Mouse (Mus musculus) neural tube, embryonic 12.5 days (tissue): Measurements from ENCODE around the gene Jak3. TPM values are rescaled to one million over a fixed set of nuclear protein-coding genes. Genes with fewer than 3 reads are reported as not detected.

Experiments
- ATAC-seq: fragments of 200-750 bp; cut with Nextera tagmentation; 2 replicates; pipeline ENCODE4 v1.8.0; 2017; ENCODE audit warnings: low read depth, mild to moderate bottlenecking, moderate TSS enrichment, moderate library complexity; ENCODE audit not compliant: low FRiP score
- H3K27ac ChIP-seq: fragments of 300-500 bp; sonication (generic); 2 replicates; pipeline ENCODE4 v1.5.1; 2016
- H3K27me3 ChIP-seq: fragments of 300-500 bp; sonication (generic); replicated peaks from 2 replicates; pipeline ENCODE4 v1.6.1; 2016; ENCODE audit warnings: mild to moderate bottlenecking
- H3K36me3 ChIP-seq: fragments of 300-500 bp; sonication (generic); 2 replicates; pipeline ENCODE4 v1.6.1; 2016; ENCODE audit warnings: mild to moderate bottlenecking
- H3K4me1 ChIP-seq: fragments of 300-500 bp; sonication (generic); 2 replicates; pipeline ENCODE4 v1.6.1; 2016
- H3K4me2 ChIP-seq: fragments of 300-500 bp; sonication (generic); replicated peaks from 2 replicates; pipeline ENCODE4 v1.6.1; 2016; ENCODE audit warnings: mild to moderate bottlenecking
- H3K4me3 ChIP-seq: fragments of 300-500 bp; sonication (generic); 2 replicates; pipeline ENCODE4 v1.5.1; 2016
- H3K9ac ChIP-seq: fragments of 300-500 bp; sonication (generic); 2 replicates; pipeline ENCODE4 v1.6.1; 2016; ENCODE audit warnings: mild to moderate bottlenecking
- H3K9me3 ChIP-seq: fragments of 300-500 bp; sonication (generic); 2 replicates; pipeline ENCODE4 v1.6.1; 2016; ENCODE audit warnings: mild to moderate bottlenecking
- WGBS: fragments of 180-500 bp; shearing (Covaris S2); methylation state at CpG from one replicate; pipeline ENCODE4 v1.1.7; 2016; 5-methylcytosine and 5-hydroxymethylcytosine counted together
- polyA plus RNA-seq: library from polyadenylated mRNA; unstranded; fragments of >200 nt; fragmentation: Nextera tagmentation; extraction: Ambion mirVana; gene quantifications from 2 replicates; pipeline ENCODE4 v1.2.1, GENCODE M21; 2016

Jak3 gene
- polyA plus RNA-seq: 3.8 and 4.2 TPM in 2 replicates

DNA sequence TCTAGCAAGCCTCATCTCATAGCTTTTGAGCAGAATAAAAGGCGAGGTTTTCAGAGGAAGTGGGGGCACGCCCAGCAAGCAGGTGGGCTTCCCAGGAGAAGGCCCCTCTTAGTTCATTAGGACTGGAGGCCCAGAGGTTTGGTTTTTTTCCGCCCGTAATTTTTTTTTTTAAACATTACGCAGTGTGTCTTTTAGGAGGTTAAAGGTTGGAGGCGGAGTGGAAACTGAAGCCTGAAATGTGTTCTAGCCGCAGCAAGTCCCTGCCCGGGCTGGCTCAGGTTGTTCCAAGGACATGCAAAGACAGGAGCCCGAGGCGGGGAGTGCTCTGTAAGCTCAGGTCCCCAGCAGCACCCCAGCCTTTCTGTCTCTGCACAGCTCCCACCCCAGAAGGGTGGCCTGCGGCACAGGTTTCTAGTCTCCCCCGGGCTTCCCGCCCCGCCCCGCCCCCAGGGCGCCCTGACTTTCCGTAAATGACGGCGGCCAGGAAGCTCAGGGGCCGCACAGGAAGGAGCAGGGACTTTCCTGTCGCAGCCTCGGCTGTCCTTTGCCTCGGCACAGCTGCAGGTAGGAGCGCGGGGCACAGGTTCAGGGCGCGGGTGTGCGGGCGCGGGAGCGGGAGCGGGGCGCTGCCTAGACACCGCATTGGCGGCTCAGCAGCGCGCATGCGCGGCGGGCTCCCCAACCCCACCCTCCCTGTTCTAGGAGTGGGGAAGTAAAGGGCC is at the start of gene Jak3:
Gene Jak3 (plus strand): TSS at position 277 of the 722 bp plus-strand sequence.
- Histone ChIP-seq H3K4me3 (peak within 1 kb of the TSS; percentile 61), H3K4me2 (peak within 1 kb of the TSS; percentile 93), H3K4me1 (peaks cover 13% of the 10 kb centered on the region), H3K9ac (peak within 1 kb of the TSS; percentile 68), H3K27me3 (peaks cover 75% of the 10 kb centered on the region), H3K27ac (no peak within 1 kb of the TSS), H3K9me3 (no peaks in the 10 kb centered on the region), H3K36me3 (no peaks in the 10 kb centered on the region)
- peak; percentile 17; the same call in 1 of the 2 replicates for ATAC-seq
- 2% methylated on average over 40 of the region's 40 CpGs for WGBS

DNA sequence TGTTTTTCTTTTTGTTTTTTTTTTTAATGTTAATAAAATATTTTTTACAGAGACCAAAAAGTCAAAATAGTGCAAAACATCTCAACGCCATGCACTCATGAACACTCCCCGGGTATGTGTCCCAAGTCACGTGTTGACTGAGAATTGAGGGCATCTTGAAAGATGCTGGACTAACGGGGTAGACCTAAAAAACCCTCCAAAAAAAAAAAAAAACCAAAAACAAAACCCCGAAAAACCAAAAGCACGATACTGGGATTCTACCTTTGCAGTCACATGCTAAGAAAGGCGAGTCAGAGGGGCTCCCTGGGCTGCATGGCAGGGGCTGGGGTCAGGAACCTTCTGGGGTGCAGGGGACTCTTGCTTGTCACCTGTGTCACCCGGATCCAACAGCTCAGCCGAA is 49.3 kb upstream of the Jak3 start:
- no peak overlapping the region for H3K27ac ChIP-seq
- H3K4me3 ChIP-seq: no peak overlapping the region
- H3K4me1 ChIP-seq: peaks cover 13% of the 10 kb centered on the region
- H3K36me3 ChIP-seq: peaks cover 30% of the 10 kb centered on the region
- H3K27me3 ChIP-seq: peaks cover 22% of the 10 kb centered on the region
- H3K9ac ChIP-seq: no peak overlapping the region
- no peak for ATAC-seq
- H3K4me2 ChIP-seq: no peak overlapping the region
- 85% methylated on average over 9 of the region's 9 CpGs for WGBS
- peaks cover 11% of the 10 kb centered on the region for H3K9me3 ChIP-seq

DNA sequence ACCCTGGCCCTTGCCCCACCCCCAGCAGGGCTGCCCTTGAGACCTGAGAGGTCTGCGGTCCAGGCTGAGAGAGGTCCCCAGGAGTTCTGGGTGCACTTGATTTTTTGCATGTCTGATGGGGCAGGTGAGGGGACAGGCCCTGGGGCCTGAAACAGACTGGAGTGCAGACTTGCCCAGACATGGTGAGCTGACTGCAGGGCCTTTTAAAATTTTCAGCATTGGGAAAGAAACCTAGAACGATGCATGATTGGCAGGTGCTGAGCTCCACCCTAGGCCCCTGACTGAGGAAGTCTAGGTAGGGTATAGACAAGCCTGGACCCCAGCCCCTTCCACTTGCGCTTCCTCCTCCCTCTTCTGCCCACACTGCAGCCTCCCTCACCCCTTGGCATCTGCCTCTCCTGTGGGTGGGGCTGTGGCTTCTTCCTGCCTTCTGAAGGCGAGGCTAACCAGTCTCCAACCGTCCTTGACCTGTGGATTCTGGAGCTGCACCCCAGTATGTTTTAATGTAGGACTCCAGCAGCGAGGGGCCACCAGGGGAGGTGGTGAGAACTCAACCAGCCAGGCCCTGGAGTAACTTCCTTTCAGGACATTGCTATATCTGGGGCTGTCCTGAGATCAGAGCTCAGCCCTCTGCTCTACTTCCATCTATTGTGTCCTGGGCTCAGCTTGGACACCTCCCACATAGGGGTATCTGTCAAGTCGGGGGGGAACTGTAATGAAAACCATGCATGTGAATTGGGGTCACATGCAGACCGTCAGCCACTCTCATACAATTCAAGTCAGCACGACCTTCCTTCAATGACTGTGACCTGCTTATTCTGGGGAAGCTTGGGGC is 48.6 kb upstream of the Jak3 start:
- H3K27ac ChIP-seq: no peak overlapping the region
- H3K4me2 ChIP-seq: 0 out of 2 replicates have a peak overlapping the region, but pooled peaks have one; percentile 5
- 54% methylated on average over 9 of the region's 9 CpGs for WGBS
- H3K9me3 ChIP-seq: peaks cover 6% of the 10 kb centered on the region
- peaks cover 13% of the 10 kb centered on the region for H3K4me1 ChIP-seq
- no peak overlapping the region for H3K4me3 ChIP-seq
- peaks cover 24% of the 10 kb centered on the region for H3K27me3 ChIP-seq
- no peak overlapping the region for H3K9ac ChIP-seq
- ATAC-seq: no peak
- peaks cover 23% of the 10 kb centered on the region for H3K36me3 ChIP-seq

DNA sequence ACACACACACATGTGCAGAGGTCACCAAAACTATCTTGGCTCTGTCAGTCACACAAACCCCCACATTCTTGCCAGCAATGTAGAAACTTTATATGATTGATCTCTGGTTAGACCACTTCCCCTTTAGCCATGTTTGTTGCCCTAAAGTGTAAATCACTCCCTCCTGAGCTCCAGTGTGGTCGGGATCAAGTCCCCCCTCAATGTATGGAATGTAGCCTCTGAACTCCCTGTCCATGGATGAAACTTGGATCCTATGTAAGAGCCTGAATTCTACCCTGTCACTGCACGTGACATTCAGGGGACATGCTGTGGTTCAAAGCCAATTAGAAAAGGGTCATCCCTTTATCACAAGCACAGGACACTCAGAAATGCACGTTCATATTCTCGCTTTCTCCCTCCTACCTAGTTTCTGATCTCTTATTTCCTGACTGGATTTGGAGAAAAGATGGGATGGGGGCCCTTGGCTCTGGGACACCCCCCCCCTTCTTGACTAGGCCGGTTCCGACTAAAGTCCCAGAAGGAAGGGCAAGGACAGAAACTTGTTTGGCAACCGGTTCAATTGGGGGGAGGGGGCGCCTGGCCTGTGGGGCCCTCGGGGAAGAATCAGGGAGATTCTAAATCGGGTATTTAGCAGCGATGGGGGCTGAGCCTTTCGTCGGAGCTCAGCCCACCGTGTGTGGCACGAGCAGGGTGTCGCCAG is 47.5 kb upstream of the Jak3 start:
- H3K9me3 ChIP-seq: peaks cover 10% of the 10 kb centered on the region
- peaks cover 12% of the 10 kb centered on the region for H3K36me3 ChIP-seq
- H3K9ac ChIP-seq: peak overlapping the region; percentile 56
- no peak overlapping the region for H3K27ac ChIP-seq
- peak overlapping the region; percentile 88 for H3K4me2 ChIP-seq
- H3K4me3 ChIP-seq: peak overlapping the region; percentile 49
- ATAC-seq: no peak
- peaks cover 29% of the 10 kb centered on the region for H3K27me3 ChIP-seq
- WGBS: 10% methylated on average over 16 of the region's 16 CpGs
- peaks cover 13% of the 10 kb centered on the region for H3K4me1 ChIP-seq

DNA sequence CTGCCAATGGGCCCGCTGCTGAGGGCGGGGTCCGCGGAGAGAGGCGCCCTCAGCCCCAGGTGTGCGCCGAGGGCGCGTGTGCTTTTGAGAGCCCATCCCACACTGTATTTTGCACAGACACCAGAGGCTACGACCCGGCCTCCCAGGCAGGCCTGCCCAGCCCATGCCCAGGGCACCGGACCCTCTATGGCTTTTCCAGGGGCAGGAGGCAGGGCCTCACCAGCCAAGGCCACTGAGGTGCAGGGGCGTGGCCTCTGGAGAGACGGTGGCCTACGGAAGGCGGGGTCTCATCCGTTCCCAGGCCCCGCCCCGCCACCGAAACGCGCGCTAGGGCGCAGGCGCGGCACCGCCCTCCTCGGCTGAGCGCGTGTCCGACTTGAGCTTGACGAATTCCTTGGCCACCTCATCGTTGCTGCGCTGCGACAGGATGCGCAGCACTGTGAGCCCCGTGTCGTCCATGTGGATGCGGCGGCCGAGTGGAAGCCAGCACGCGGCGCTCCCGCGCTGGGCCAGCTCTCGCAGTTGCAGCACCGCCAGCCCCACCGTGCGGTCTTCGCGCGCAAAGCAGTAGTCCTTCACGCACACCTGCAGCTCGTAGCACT is 46.9 kb upstream of the Jak3 start:
- peaks cover 13% of the 10 kb centered on the region for H3K4me1 ChIP-seq
- H3K4me3 ChIP-seq: peak overlapping the region; percentile 49
- H3K27ac ChIP-seq: no peak overlapping the region
- H3K27me3 ChIP-seq: peaks cover 36% of the 10 kb centered on the region
- peak; percentile 86 for ATAC-seq
- H3K9me3 ChIP-seq: peaks cover 10% of the 10 kb centered on the region
- peak overlapping the region; percentile 56 for H3K9ac ChIP-seq
- peaks cover 7% of the 10 kb centered on the region for H3K36me3 ChIP-seq
- under 1% methylated on average over 54 of the region's 55 CpGs for WGBS
- H3K4me2 ChIP-seq: peak overlapping the region; percentile 88

DNA sequence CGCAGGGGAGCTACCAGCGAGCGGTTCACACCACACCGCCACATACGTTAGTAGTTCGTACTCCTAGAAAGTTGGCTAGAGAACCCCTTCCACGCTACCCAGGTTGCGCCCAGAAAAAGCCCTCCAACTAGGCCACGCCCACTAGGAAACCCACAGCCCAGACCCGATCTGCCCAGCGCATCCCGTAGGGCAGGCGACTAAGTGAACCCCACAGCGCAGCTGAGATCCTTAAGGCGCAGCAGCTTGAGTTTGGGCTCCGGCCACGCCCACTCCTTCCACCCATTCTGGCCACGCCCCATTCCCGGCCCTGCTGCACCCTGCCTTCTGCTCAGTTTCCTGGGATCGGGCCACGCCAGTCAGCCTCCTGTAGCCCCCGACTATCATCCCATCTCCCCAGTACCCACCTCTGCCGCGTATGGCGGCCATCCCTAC is 46.3 kb upstream of the Jak3 start:
- WGBS: 2% methylated on average over 25 of the region's 25 CpGs
- H3K4me2 ChIP-seq: peak overlapping the region; percentile 88
- H3K4me3 ChIP-seq: peak overlapping the region; percentile 49
- peaks cover 41% of the 10 kb centered on the region for H3K27me3 ChIP-seq
- H3K9me3 ChIP-seq: peaks cover 10% of the 10 kb centered on the region
- H3K9ac ChIP-seq: peak overlapping the region; percentile 56; the same call in 1 of the 2 replicates
- H3K27ac ChIP-seq: no peak overlapping the region
- ATAC-seq: peak; percentile 27
- peaks cover 1% of the 10 kb centered on the region; the same call in 1 of the 2 replicates for H3K36me3 ChIP-seq
- peaks cover 17% of the 10 kb centered on the region for H3K4me1 ChIP-seq

DNA sequence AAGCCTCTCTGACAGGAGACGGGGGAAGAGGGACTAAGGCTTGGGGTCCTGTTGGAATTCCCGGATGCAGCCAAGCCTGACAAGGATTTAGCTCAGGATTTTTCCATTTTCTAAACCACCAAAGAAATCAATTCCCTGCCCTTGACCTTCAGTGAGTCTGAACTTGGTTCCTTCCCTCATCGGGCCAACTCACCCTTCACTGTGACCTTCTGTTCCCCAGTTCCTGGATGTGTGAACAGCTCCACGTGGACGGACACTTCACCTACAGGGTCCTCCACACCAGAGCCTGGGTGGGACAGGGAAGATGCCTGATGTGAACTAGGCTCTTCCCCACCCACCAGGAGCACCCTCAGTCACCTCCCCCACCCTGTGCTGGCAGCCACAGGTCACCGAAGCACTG is 45.3 kb upstream of the Jak3 start:
- 89% methylated on average over 6 of the region's 6 CpGs for WGBS
- ATAC-seq: no peak
- no peaks in the 10 kb centered on the region; the same call in 1 of the 2 replicates for H3K36me3 ChIP-seq
- H3K27ac ChIP-seq: no peak overlapping the region
- peaks cover 49% of the 10 kb centered on the region for H3K27me3 ChIP-seq
- peaks cover 17% of the 10 kb centered on the region for H3K4me1 ChIP-seq
- H3K4me3 ChIP-seq: no peak overlapping the region
- H3K4me2 ChIP-seq: no peak overlapping the region
- peaks cover 10% of the 10 kb centered on the region for H3K9me3 ChIP-seq
- no peak overlapping the region for H3K9ac ChIP-seq

DNA sequence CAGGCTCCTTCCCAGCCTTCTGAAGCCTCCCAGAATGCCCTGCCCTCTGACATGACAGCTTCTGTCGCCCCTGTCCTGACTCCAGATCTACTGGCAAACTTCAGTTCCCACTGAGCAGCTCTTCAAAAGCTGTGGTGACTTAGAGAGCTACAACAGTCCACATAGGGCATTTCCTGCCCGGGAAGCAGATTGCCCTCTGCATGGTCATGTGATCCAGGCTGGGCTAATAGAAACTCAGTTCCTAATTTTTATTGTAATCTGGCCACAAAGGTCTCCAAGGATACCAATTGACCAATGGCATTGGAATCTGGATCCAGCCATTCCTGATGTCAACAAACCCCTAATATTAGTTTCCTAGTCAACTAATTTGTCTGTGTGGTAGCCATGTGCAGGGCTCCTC is 44.2 kb upstream of the Jak3 start:
- WGBS: 44% methylated on average over 2 of the region's 2 CpGs
- H3K4me3 ChIP-seq: no peak overlapping the region

DNA sequence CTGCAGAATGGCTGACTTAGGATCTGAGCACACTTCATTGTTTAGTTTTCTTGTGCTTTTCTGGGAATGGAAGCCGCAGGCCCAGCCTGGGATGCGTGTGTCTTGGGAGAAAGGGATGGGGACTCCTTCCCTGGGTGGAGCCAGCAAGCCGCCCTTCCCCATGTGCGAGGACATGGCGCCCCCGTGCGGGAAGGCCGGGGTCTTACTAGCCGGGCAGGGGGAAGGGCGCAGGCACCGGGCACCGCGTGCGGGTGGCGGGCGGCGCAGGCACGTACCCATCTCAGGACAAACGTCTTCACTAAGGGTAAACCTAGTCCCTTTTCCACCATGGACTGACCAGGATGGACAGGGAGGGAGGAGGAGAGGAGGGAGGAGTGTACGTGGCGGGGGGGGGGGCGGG is 42.9 kb upstream of the Jak3 start:
- H3K4me1 ChIP-seq: peaks cover 17% of the 10 kb centered on the region
- H3K9me3 ChIP-seq: peaks cover 10% of the 10 kb centered on the region
- peaks cover 61% of the 10 kb centered on the region for H3K27me3 ChIP-seq
- no peaks in the 10 kb centered on the region; the same call in 1 of the 2 replicates for H3K36me3 ChIP-seq
- H3K9ac ChIP-seq: no peak overlapping the region
- WGBS: 12% methylated on average over 18 of the region's 22 CpGs
- no peak overlapping the region for H3K27ac ChIP-seq
- no peak overlapping the region for H3K4me3 ChIP-seq
- no peak for ATAC-seq
- H3K4me2 ChIP-seq: no peak overlapping the region

More for the DNA sequence above, 44.2 kb upstream of the Jak3 start:
- H3K27ac ChIP-seq: no peak overlapping the region
- ATAC-seq: no peak
- peaks cover 17% of the 10 kb centered on the region for H3K4me1 ChIP-seq
- H3K9ac ChIP-seq: no peak overlapping the region
- H3K9me3 ChIP-seq: peaks cover 10% of the 10 kb centered on the region
- no peak overlapping the region for H3K4me2 ChIP-seq
- H3K27me3 ChIP-seq: peaks cover 61% of the 10 kb centered on the region
- no peaks in the 10 kb centered on the region; the same call in 1 of the 2 replicates for H3K36me3 ChIP-seq

DNA sequence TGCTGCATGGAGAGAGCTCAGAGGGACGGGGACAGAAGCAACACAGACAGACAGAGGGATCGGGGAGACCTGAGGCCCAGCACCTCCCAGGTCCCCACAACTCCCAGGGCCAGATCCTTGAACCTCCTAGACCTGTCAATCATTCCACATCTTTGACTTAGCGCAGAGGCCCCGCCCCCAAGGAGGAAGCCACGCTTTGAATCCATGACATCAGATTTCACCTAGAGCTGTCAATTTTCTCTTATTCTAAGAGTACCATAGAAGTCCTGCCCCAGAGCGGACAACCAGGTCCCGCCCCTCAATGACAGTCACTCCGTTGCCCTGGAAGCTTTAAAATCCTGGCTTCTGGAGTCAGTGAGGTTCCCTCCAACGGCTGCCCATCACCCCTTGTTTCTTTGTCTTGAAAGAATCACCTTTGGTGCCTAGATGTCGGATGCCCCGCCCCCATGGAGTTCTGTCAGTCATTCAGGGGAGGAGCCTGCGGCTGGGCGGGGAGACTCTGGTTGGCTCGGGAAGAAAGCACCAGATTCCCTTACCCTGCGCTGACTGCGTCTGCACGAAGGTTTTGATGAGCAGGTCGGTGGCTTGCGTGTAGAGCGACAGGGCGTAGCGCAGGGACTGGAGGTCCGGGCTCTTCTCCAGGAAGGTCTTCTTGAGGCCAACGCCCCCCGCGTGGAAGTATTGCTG is 42.0 kb upstream of the Jak3 start:
- ATAC-seq: 0 out of 2 replicates have a peak, but pooled peaks have one; percentile 17
- peaks cover 10% of the 10 kb centered on the region for H3K9me3 ChIP-seq
- H3K27me3 ChIP-seq: peaks cover 64% of the 10 kb centered on the region
- H3K36me3 ChIP-seq: peaks cover 2% of the 10 kb centered on the region; the same call in 1 of the 2 replicates
- peaks cover 13% of the 10 kb centered on the region for H3K4me1 ChIP-seq
- 3% methylated on average over 26 of the region's 26 CpGs for WGBS
- peak overlapping the region; percentile 41 for H3K4me2 ChIP-seq
- H3K9ac ChIP-seq: no peak overlapping the region
- no peak overlapping the region for H3K27ac ChIP-seq
- H3K4me3 ChIP-seq: no peak overlapping the region
